Mouse (Mus musculus) kidney, adult 2 months (tissue): ENCODE results near the gene Hist1h2af. TPM values are rescaled to one million over a fixed set of nuclear protein-coding genes. Genes with fewer than 3 reads are reported as not detected.
A peak's percentile ranks its signal among the peaks of the same experiment; 100 is the strongest.

Experiments
- DNase-seq: peaks from one replicate; pipeline ENCODE4 v3.0.0; 2021
- H3K27ac ChIP-seq: fragments of 200-500 bp; 2 replicates; pipeline ENCODE4 v1.5.1; 2012; ENCODE audit warnings: low read depth, low read length, control low read depth, inconsistent platforms; ENCODE audit not compliant: insufficient read depth
- H3K27me3 ChIP-seq: fragments of 200-500 bp; replicated peaks from 2 replicates; pipeline ENCODE4 v1.6.1; 2012; ENCODE audit warnings: mild to moderate bottlenecking, moderate library complexity, low read length, inconsistent platforms; ENCODE audit not compliant: control insufficient read depth, insufficient read depth
- H3K36me3 ChIP-seq: fragments of 200-500 bp; 2 replicates; pipeline ENCODE4 v1.6.1; 2012; ENCODE audit warnings: mild to moderate bottlenecking, moderate library complexity, low read length, inconsistent platforms; ENCODE audit not compliant: control insufficient read depth, insufficient read depth
- H3K4me1 ChIP-seq: fragments of 200-500 bp; 2 replicates; pipeline ENCODE4 v1.6.1; 2011; ENCODE audit warnings: low read length; ENCODE audit not compliant: control insufficient read depth, insufficient read depth
- H3K4me3 ChIP-seq: fragments of 200-500 bp; 2 replicates; pipeline ENCODE4 v1.5.1; 2011; ENCODE audit warnings: mild to moderate bottlenecking, low read depth, low read length, control low read depth; ENCODE audit not compliant: insufficient read depth
- CTCF ChIP-seq: fragments of 200-500 bp; conservative IDR thresholded peaks from 2 replicates; pipeline ENCODE4 v1.5.1; 2011; ENCODE audit warnings: low read depth, mild to moderate bottlenecking, control low read depth, low read length, moderate library complexity, mixed read lengths; ENCODE audit not compliant: insufficient read depth, insufficient read length
- POLR2A ChIP-seq: fragments of 200-500 bp; IDR thresholded peaks from one replicate; pipeline ENCODE4 v1.6.1; 2011; ENCODE audit warnings: low read depth, low read length, control low read depth
- whole genome bisulfite sequencing: fragments of 180-500 bp; shearing (Covaris S2); methylation state at CpG from one replicate; pipeline ENCODE4 v1.1.7; 2018; 5-methylcytosine and 5-hydroxymethylcytosine counted together
- polyA plus RNA-seq: library from polyadenylated mRNA; depleted of rRNA; stranded (reverse); fragments of >200 nt; gene quantifications from 2 replicates; pipeline ENCODE4 v1.2.3, GENCODE M21; 2012

Hist1h2af gene
- polyA plus RNA-seq, 1 experiment: 4.3 TPM

- H3K36me3 ChIP-seq: no peaks in the 10 kb centered on the region
- H3K27me3 ChIP-seq: no peaks in the 10 kb centered on the region
- no peak overlapping the region for H3K27ac ChIP-seq
- H3K4me1 ChIP-seq: no peaks in the 10 kb centered on the region
- 15% methylated on average over 9 of the region's 9 CpGs for WGBS
- TF ChIP-seq CTCF (no peak), POLR2A (no peak)
- H3K4me3 ChIP-seq: no peak overlapping the region
- DNase-seq: peak; percentile 49
Observed at GRCm38 (mm10) chr13:23503797-23504196, 29.9 kb upstream of the Hist1h2af start.

DNA sequence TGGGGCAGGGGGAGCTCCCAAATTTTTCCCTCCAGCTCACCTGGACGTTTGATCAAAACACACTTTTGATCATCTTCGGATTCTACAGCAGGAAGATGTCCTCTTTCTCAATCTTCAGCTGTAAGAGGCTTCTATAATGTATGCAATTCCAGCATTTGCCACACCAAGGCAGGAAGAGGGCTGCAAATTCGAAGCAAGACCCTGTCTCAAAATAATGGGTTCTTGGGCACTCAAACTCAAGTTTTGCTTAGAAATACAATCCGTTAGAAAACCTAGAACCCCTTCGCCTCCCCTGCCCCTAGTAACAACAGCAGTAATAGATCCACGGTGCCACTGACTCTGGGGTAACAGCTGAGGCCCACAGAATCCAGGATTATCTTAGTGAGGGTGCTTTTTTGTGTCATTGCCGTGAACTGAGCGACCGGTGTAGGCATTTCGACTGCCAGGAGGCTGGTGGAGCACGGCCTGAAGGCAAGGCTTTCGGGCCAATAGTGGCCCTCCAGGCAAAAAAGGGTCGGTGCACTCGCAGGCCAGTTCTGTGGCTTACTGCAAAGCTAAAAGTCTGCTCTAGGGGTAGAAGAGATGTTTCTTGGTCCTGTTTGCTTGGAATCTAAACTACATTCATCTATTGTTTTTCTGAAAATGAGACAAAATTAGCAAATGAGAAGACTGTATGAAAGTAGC lies 27.9 kb upstream of the Hist1h2af start:
- DNase-seq: no peak
- H3K36me3 ChIP-seq: no peaks in the 10 kb centered on the region
- no peak overlapping the region for H3K27ac ChIP-seq
- no peak overlapping the region for H3K4me3 ChIP-seq
- 50% methylated on average over 14 of the region's 14 CpGs for WGBS
- H3K4me1 ChIP-seq: no peaks in the 10 kb centered on the region
- no peaks in the 10 kb centered on the region for H3K27me3 ChIP-seq
- no peak for TF ChIP-seq CTCF
- no peak for TF ChIP-seq POLR2A

GRCm38 (mm10) chr13:23506351-23506750 lies 27.4 kb upstream of the Hist1h2af start:
- H3K36me3 ChIP-seq: no peaks in the 10 kb centered on the region
- TF ChIP-seq POLR2A: no peak
- no peak for TF ChIP-seq CTCF
- H3K27me3 ChIP-seq: no peaks in the 10 kb centered on the region
- H3K4me3 ChIP-seq: no peak overlapping the region
- 57% methylated on average over 13 of the region's 13 CpGs for WGBS
- DNase-seq: no peak
- no peaks in the 10 kb centered on the region for H3K4me1 ChIP-seq
- H3K27ac ChIP-seq: no peak overlapping the region

GRCm38 (mm10) chr13:23506819-23507515 lies 26.7 kb upstream of the Hist1h2af start:
- Histone ChIP-seq H3K27ac (no peak overlapping the region), H3K36me3 (no peaks in the 10 kb centered on the region), H3K4me1 (no peaks in the 10 kb centered on the region), H3K4me3 (no peak overlapping the region), H3K27me3 (no peaks in the 10 kb centered on the region)
- TF ChIP-seq POLR2A: no peak
- no peak for TF ChIP-seq CTCF
- 65% methylated on average over 14 of the region's 14 CpGs for WGBS
- no peak for DNase-seq

GRCm38 (mm10) chr13:23510127-23510526 lies 23.6 kb upstream of the Hist1h2af start:
- no peaks in the 10 kb centered on the region for H3K36me3 ChIP-seq
- 56% methylated on average over 1 of the region's 1 CpGs for WGBS
- no peak for DNase-seq
- H3K4me1 ChIP-seq: no peaks in the 10 kb centered on the region
- H3K4me3 ChIP-seq: no peak overlapping the region
- no peaks in the 10 kb centered on the region for H3K27me3 ChIP-seq
- TF ChIP-seq POLR2A (no peak), CTCF (no peak)
- H3K27ac ChIP-seq: no peak overlapping the region

- TF ChIP-seq POLR2A: no peak
- no peak for TF ChIP-seq CTCF
- Histone ChIP-seq H3K27me3 (no peaks in the 10 kb centered on the region), H3K4me3 (no peak overlapping the region), H3K36me3 (no peaks in the 10 kb centered on the region), H3K27ac (no peak overlapping the region), H3K4me1 (no peaks in the 10 kb centered on the region)
- DNase-seq: no peak
- WGBS: 79% methylated on average over 1 of the region's 1 CpGs
Observed at GRCm38 (mm10) chr13:23513517-23513916, 20.2 kb upstream of the Hist1h2af start.

- no peaks in the 10 kb centered on the region for H3K4me1 ChIP-seq
- H3K36me3 ChIP-seq: no peaks in the 10 kb centered on the region
- WGBS: 87% methylated on average over 5 of the region's 5 CpGs
- no peak overlapping the region for H3K27ac ChIP-seq
- TF ChIP-seq POLR2A (no peak), CTCF (no peak)
- no peak for DNase-seq
- H3K27me3 ChIP-seq: no peaks in the 10 kb centered on the region
- H3K4me3 ChIP-seq: no peak overlapping the region
Observed at GRCm38 (mm10) chr13:23515281-23515680, 18.4 kb upstream of the Hist1h2af start.
